Mouse (Mus musculus): ENCODE measurements at regions not wholly inside any gene's neighbourhood (a gene's known extent, or its start where the extent isn't known, plus 50 kb on each side); places are given as distances from the start of the nearest gene placed in this dataset.

- TF ChIP-seq CTCF (conservative IDR thresholded peaks at IDR 0.05; ENCODE audit: low read length) (no peak), POU5F1 (IDR thresholded peaks at IDR 0.05; ENCODE audit: borderline replicate concordance, low read length) (no peak), NANOG (IDR thresholded peaks at IDR 0.05; ENCODE audit: borderline replicate concordance, low read length) (no peak)
These were observed 90.5 kb downstream of the Dact1 start for GRCm38 (mm10) chr12:71400201-71400600.
